Mouse (Mus musculus): ENCODE results near the gene Ythdc1.
"Not testable (repeated sequence)": the region's sequence is repeated elsewhere in the genome, so short reads cannot be mapped to it uniquely, and the experiment has no call there.

Ythdc1 gene

GRCm38 (mm10) chr5:86803962-86804940 is at the start of gene Ythdc1:
Ythdc1 (plus strand) TSS chr5:86804221.
- DNase-seq (ENCODE audit: low read depth, low spot score), result peak; percentile 96

GRCm38 (mm10) chr5:86769015-86769658 is 34.9 kb upstream of the Ythdc1 start:
- no peak for DNase-seq (ENCODE audit: low read depth, low spot score)

- DNase-seq (ENCODE audit: low read depth, low spot score), result no peak
These were observed 33.0 kb upstream of the Ythdc1 start for GRCm38 (mm10) chr5:86771010-86771409.

- no peak for DNase-seq (ENCODE audit: low read depth, low spot score)
These were observed 27.1 kb upstream of the Ythdc1 start for GRCm38 (mm10) chr5:86776941-86777340.

GRCm38 (mm10) chr5:86778471-86778870 is 25.6 kb upstream of the Ythdc1 start:
- no peak for DNase-seq (ENCODE audit: low read depth, low spot score)

- no peak for DNase-seq (ENCODE audit: low read depth, low spot score)
These were observed 21.0 kb upstream of the Ythdc1 start for GRCm38 (mm10) chr5:86783059-86783458.

GRCm38 (mm10) chr5:86784205-86784604 is 19.8 kb upstream of the Ythdc1 start:
- DNase-seq (ENCODE audit: low read depth, low spot score), result no peak

GRCm38 (mm10) chr5:86786798-86787197 is 17.2 kb upstream of the Ythdc1 start:
- DNase-seq (ENCODE audit: low read depth, low spot score), result no peak

GRCm38 (mm10) chr5:86789954-86790353 is 14.1 kb upstream of the Ythdc1 start:
- no peak for DNase-seq (ENCODE audit: low read depth, low spot score)

- no peak for DNase-seq (ENCODE audit: low read depth, low spot score)
These were observed 11.8 kb upstream of the Ythdc1 start for GRCm38 (mm10) chr5:86792249-86792648.

- no peak for DNase-seq (ENCODE audit: low read depth, low spot score)
These were observed 11.2 kb upstream of the Ythdc1 start for GRCm38 (mm10) chr5:86792807-86793206.

GRCm38 (mm10) chr5:86816795-86817194 is 12.8 kb downstream of the Ythdc1 start:
- DNase-seq (ENCODE audit: low read depth, low spot score), result no peak

- DNase-seq (ENCODE audit: low read depth, low spot score), result not testable (repeated sequence)
These were observed 32.4 kb downstream of the Ythdc1 start for GRCm38 (mm10) chr5:86836378-86836777.

GRCm38 (mm10) chr5:86838110-86838509 is 34.1 kb downstream of the Ythdc1 start:
- no peak for DNase-seq (ENCODE audit: low read depth, low spot score)

- no peak for DNase-seq (ENCODE audit: low read depth, low spot score)
These were observed 35.5 kb downstream of the Ythdc1 start for GRCm38 (mm10) chr5:86839472-86839871.

- no peak for DNase-seq (ENCODE audit: low read depth, low spot score)
These were observed 36.2 kb downstream of the Ythdc1 start for GRCm38 (mm10) chr5:86840207-86840606.

GRCm38 (mm10) chr5:86841261-86841660 is 37.2 kb downstream of the Ythdc1 start:
- not testable (repeated sequence) for DNase-seq (ENCODE audit: low read depth, low spot score)

- peak; percentile 39 for DNase-seq (ENCODE audit: low read depth, low spot score)
These were observed 46.1 kb downstream of the Ythdc1 start for GRCm38 (mm10) chr5:86850104-86850503.

- DNase-seq (ENCODE audit: low read depth, low spot score), result no peak
These were observed 47.6 kb downstream of the Ythdc1 start for GRCm38 (mm10) chr5:86851658-86852057.

GRCm38 (mm10) chr5:86856505-86856904 is 52.5 kb downstream of the Ythdc1 start:
- DNase-seq (ENCODE audit: low read depth, low spot score), result not testable (repeated sequence)

- no peak for DNase-seq (ENCODE audit: low read depth, low spot score)
These were observed 53.7 kb downstream of the Ythdc1 start for GRCm38 (mm10) chr5:86857682-86858081.

GRCm38 (mm10) chr5:86858336-86858735 is 54.3 kb downstream of the Ythdc1 start:
- DNase-seq (ENCODE audit: low read depth, low spot score), result no peak

- DNase-seq (ENCODE audit: low read depth, low spot score), result no peak
These were observed 67.9 kb downstream of the Ythdc1 start for GRCm38 (mm10) chr5:86871877-86872276.

Measured in mesoderm, embryonic 11.5 days (tissue).